Mouse (Mus musculus) heart, embryonic 15.5 days (tissue): ENCODE measurements at regions not wholly inside any gene's neighbourhood (a gene's known extent, or its start where the extent isn't known, plus 50 kb on each side); places are given as distances from the start of the nearest gene placed in this dataset.

ENCODE experiments used
- ATAC-seq: fragments of 200-750 bp; cut with Nextera tagmentation; replicated peaks from 2 replicates; pipeline ENCODE4 v1.8.0; 2017; ENCODE audit warnings: low read depth, moderate TSS enrichment; ENCODE audit not compliant: insufficient number of reproducible peaks, insufficient read depth, low FRiP score
- H3K27ac ChIP-seq: fragments of 300-500 bp; sonication (generic); 2 replicates; pipeline ENCODE4 v1.5.1; 2015; ENCODE audit warnings: mild to moderate bottlenecking, inconsistent platforms
- H3K27me3 ChIP-seq: fragments of 300-500 bp; sonication (generic); 2 replicates; pipeline ENCODE4 v1.6.1; 2015; ENCODE audit warnings: inconsistent platforms
- H3K36me3 ChIP-seq: fragments of 300-500 bp; sonication (generic); 2 replicates; pipeline ENCODE4 v1.6.1; 2015; ENCODE audit warnings: mild to moderate bottlenecking, inconsistent platforms
- H3K4me1 ChIP-seq: fragments of 300-500 bp; sonication (generic); replicated peaks from 2 replicates; pipeline ENCODE4 v1.6.1; 2015; ENCODE audit warnings: inconsistent platforms
- H3K4me2 ChIP-seq: fragments of 300-500 bp; sonication (generic); 2 replicates; pipeline ENCODE4 v1.6.1; 2015; ENCODE audit warnings: inconsistent platforms, mild to moderate bottlenecking, moderate library complexity
- H3K4me3 ChIP-seq: fragments of 300-500 bp; sonication (generic); 2 replicates; pipeline ENCODE4 v1.5.1; 2015; ENCODE audit warnings: mild to moderate bottlenecking, inconsistent platforms
- H3K9ac ChIP-seq: fragments of 300-500 bp; sonication (generic); 2 replicates; pipeline ENCODE4 v1.6.1; 2015; ENCODE audit warnings: mild to moderate bottlenecking, inconsistent platforms
- H3K9me3 ChIP-seq: fragments of 300-500 bp; sonication (generic); replicated peaks from 2 replicates; pipeline ENCODE4 v1.6.1; 2016; ENCODE audit warnings: inconsistent platforms
- WGBS: fragments of 180-500 bp; shearing (Covaris S2); methylation state at CpG from one replicate; pipeline ENCODE4 v1.1.7; 2015; ENCODE audit warnings: mixed read lengths; 5-methylcytosine and 5-hydroxymethylcytosine counted together

GRCm38 (mm10) chr6:82860485-82860884, 79.1 kb downstream of the Sema4f start:
- no peak for ATAC-seq
- H3K4me2 ChIP-seq, result no peak overlapping the region
- no peak overlapping the region for H3K9ac ChIP-seq
- 89% methylated on average over 6 of the region's 6 CpGs for WGBS
- no peaks in the 10 kb centered on the region for H3K9me3 ChIP-seq
- H3K4me1 ChIP-seq, result peaks cover 22% of the 10 kb centered on the region
- no peaks in the 10 kb centered on the region for H3K36me3 ChIP-seq
- H3K4me3 ChIP-seq, result no peak overlapping the region
- no peaks in the 10 kb centered on the region for H3K27me3 ChIP-seq
- H3K27ac ChIP-seq, result no peak overlapping the region

DNA sequence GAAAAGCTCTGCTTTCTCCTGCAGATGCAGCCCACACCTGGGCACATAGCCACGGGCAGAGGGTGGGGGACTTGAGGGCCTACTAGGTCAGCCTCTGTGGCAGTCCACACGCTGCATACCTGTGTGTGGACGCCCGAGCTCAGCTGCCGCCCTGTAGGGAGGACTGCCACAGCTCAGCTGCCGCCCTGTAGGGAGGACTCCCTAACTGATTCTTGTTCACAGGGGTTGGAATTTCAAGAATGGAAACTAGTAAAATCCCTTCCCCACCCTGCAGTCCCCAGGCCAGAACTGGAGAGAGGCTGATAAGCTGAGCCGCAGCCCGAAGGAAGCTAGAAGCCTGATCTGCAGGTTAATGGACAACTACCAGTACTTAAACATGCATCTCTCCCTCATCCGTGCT, 82.0 kb upstream of the Hk2 start:
- H3K4me2 ChIP-seq, result no peak overlapping the region
- H3K9me3 ChIP-seq, result no peaks in the 10 kb centered on the region
- no peak for ATAC-seq
- H3K36me3 ChIP-seq, result no peaks in the 10 kb centered on the region
- H3K27me3 ChIP-seq, result no peaks in the 10 kb centered on the region
- H3K4me1 ChIP-seq, result peaks cover 12% of the 10 kb centered on the region; the same call in 1 of the 2 replicates
- 44% methylated on average over 9 of the region's 9 CpGs for WGBS
- peak overlapping the region; percentile 2; the same call in 1 of the 2 replicates for H3K27ac ChIP-seq
- H3K9ac ChIP-seq, result no peak overlapping the region
- no peak overlapping the region for H3K4me3 ChIP-seq

DNA sequence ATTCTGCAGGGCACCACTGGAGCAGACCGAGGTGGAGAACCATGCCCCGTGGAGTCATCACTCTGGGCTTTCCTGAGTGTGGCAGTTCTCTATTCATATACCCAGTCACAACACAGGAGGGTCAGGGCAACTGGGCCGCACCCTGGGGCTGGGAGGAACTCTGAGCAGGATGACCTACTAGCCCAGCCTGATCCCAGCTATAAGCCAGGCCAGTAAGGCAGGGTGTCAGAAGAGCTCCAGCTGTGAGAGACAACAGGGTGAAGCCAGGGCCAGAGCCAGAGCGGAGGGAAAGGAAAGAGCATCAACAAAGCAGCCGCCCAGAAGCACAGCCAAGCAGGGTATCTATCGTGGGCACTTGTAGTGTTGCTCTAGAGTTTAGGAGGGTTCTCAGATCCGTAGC, 81.1 kb upstream of the Hk2 start:
- Histone ChIP-seq H3K9ac (no peak overlapping the region), H3K4me1 (peaks cover 12% of the 10 kb centered on the region; the same call in 1 of the 2 replicates), H3K27ac (no peak overlapping the region), H3K36me3 (no peaks in the 10 kb centered on the region), H3K4me3 (no peak overlapping the region), H3K4me2 (no peak overlapping the region), H3K27me3 (no peaks in the 10 kb centered on the region), H3K9me3 (no peaks in the 10 kb centered on the region)
- 0 out of 2 replicates have a peak, but pooled peaks have one; percentile 19 for ATAC-seq
- 60% methylated on average over 7 of the region's 7 CpGs for WGBS

GRCm38 (mm10) chr6:82854780-82855179, 80.5 kb upstream of the Hk2 start:
- H3K4me1 ChIP-seq, result peaks cover 12% of the 10 kb centered on the region; the same call in 1 of the 2 replicates
- no peak for ATAC-seq
- no peak overlapping the region for H3K4me2 ChIP-seq
- no peak overlapping the region for H3K27ac ChIP-seq
- no peak overlapping the region for H3K9ac ChIP-seq
- no peaks in the 10 kb centered on the region for H3K27me3 ChIP-seq
- H3K9me3 ChIP-seq, result no peaks in the 10 kb centered on the region
- H3K36me3 ChIP-seq, result no peaks in the 10 kb centered on the region
- no peak overlapping the region for H3K4me3 ChIP-seq

GRCm38 (mm10) chr6:82854338-82854737, 80.1 kb upstream of the Hk2 start:
- Histone ChIP-seq H3K9ac (no peak overlapping the region), H3K27me3 (no peaks in the 10 kb centered on the region), H3K9me3 (no peaks in the 10 kb centered on the region), H3K36me3 (no peaks in the 10 kb centered on the region), H3K27ac (no peak overlapping the region), H3K4me1 (peaks cover 12% of the 10 kb centered on the region; the same call in 1 of the 2 replicates), H3K4me3 (no peak overlapping the region), H3K4me2 (no peak overlapping the region)
- WGBS, result 48% methylated on average over 6 of the region's 6 CpGs
- no peak for ATAC-seq

- Histone ChIP-seq H3K9ac (no peak overlapping the region), H3K4me2 (no peak overlapping the region), H3K4me1 (peaks cover 12% of the 10 kb centered on the region; the same call in 1 of the 2 replicates), H3K27me3 (no peaks in the 10 kb centered on the region), H3K27ac (no peak overlapping the region), H3K36me3 (no peaks in the 10 kb centered on the region), H3K4me3 (no peak overlapping the region), H3K9me3 (no peaks in the 10 kb centered on the region)
- ATAC-seq, result no peak
- 68% methylated on average over 5 of the region's 5 CpGs for WGBS
Measured at GRCm38 (mm10) chr6:82853076-82853475, 78.8 kb upstream of the Hk2 start.

GRCm38 (mm10) chr6:82850556-82850955, 76.3 kb upstream of the Hk2 start:
- no peak overlapping the region for H3K27ac ChIP-seq
- no peak for ATAC-seq

DNA sequence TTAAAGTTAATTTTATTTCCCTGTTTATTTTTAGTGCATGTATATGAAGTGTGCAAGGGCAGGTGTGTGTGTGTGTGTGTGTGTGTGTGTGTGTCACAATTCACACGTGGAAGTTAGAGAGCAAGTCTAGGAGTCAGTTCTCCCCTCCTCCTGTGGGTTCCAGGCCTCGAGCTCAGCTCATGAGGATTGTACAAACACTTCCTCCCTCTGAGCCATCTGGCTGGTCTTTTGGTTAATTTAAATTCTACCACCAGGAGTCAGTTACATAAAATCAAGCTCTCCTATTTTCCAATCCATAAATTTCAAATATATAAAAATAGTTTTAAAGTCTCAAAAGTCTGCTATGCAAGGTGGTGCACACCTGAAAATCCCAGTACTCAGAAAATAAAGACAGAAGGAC, 73.3 kb upstream of the Hk2 start:
- WGBS, result 47% methylated on average over 2 of the region's 2 CpGs
- Histone ChIP-seq H3K4me1 (no peaks in the 10 kb centered on the region), H3K4me2 (no peak overlapping the region), H3K36me3 (no peaks in the 10 kb centered on the region), H3K27ac (no peak overlapping the region), H3K27me3 (no peaks in the 10 kb centered on the region), H3K9me3 (no peaks in the 10 kb centered on the region), H3K9ac (no peak overlapping the region), H3K4me3 (no peak overlapping the region)
- no peak for ATAC-seq

More at GRCm38 (mm10) chr6:82850556-82850955, 76.3 kb upstream of the Hk2 start:
- Histone ChIP-seq H3K9me3 (no peaks in the 10 kb centered on the region), H3K36me3 (no peaks in the 10 kb centered on the region), H3K27me3 (no peaks in the 10 kb centered on the region), H3K4me1 (peaks cover 3% of the 10 kb centered on the region; the same call in 1 of the 2 replicates), H3K4me2 (no peak overlapping the region), H3K4me3 (no peak overlapping the region), H3K9ac (no peak overlapping the region)
- 91% methylated on average over 9 of the region's 9 CpGs for WGBS

DNA sequence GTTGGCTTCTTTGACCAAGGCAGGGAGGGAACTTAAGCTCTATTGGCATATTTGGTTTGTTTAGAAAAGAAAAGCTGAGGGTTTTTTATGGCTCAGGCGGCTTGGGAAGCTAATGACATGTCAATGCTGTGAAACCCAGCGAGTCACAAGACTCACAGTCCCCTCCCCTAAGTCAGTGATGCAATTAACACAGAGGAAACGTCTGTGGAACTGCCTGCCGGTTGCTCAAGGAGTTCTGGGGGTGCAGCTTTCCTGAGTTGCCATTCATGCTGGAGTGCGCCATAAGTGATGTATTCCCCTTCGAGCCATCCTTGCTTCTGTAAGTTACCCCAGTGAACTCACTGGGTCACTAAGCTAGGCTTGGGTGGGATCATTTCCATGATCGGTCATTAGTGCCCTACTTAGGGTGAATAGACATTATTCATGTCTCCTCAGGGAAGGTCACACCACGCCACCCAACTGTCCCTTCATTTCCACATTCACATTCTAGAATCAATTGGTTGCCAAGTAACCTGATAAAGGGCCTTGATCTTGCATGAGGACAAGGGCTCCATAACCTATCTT, 72.4 kb upstream of the Hk2 start:
- H3K27me3 ChIP-seq, result no peaks in the 10 kb centered on the region
- no peaks in the 10 kb centered on the region for H3K4me1 ChIP-seq
- no peaks in the 10 kb centered on the region for H3K9me3 ChIP-seq
- H3K4me2 ChIP-seq, result no peak overlapping the region
- no peak overlapping the region for H3K9ac ChIP-seq
- H3K27ac ChIP-seq, result no peak overlapping the region
- WGBS, result 74% methylated on average over 8 of the region's 8 CpGs
- H3K36me3 ChIP-seq, result no peaks in the 10 kb centered on the region
- H3K4me3 ChIP-seq, result no peak overlapping the region
- ATAC-seq, result no peak

DNA sequence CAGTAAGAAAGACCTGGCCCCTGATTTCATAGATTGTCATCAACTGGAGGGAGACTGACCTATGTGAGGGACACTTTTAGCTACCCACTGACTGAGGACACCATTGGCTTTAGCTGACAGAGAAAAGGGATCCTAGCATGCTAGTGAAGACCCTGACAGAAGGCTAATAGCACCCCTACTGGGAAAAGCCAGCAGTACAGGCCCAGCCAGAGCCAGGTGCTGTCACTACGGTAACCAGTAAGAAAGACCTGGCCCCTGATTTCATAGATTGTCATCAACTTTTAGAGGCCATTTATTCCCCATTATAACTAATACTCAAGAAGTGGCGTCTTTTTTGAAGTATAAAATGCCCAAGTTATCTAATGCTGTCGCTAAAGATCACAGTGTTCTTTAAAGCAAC, 70.2 kb upstream of the Hk2 start:
- no peak overlapping the region for H3K9ac ChIP-seq
- H3K4me1 ChIP-seq, result no peaks in the 10 kb centered on the region
- no peak overlapping the region for H3K27ac ChIP-seq
- no peaks in the 10 kb centered on the region for H3K9me3 ChIP-seq
- WGBS, result 49% methylated on average over 3 of the region's 3 CpGs
- H3K4me3 ChIP-seq, result no peak overlapping the region
- no peaks in the 10 kb centered on the region for H3K27me3 ChIP-seq
- no peak overlapping the region for H3K4me2 ChIP-seq
- ATAC-seq, result no peak
- H3K36me3 ChIP-seq, result no peaks in the 10 kb centered on the region

DNA sequence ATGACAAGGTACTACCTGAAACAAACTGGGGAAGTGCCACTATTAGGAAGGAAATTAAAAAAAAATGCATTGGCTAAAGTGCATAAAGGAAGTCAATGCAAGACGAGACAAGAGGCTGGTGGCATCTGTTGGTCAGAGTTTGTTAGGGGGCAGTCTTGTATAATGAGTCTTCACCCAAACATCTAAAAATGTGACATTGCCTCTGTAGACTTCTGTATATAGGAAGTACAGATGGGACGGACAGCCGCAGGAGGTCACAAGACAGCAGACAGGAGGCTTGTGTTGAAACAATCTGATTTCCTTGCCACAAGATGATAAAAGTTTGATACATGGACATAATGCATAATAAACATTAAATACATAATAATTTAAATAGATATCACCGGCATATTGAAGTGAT, 69.6 kb upstream of the Hk2 start:
- Histone ChIP-seq H3K36me3 (no peaks in the 10 kb centered on the region), H3K4me3 (no peak overlapping the region), H3K27me3 (no peaks in the 10 kb centered on the region), H3K27ac (no peak overlapping the region), H3K9ac (no peak overlapping the region), H3K9me3 (no peaks in the 10 kb centered on the region), H3K4me1 (no peaks in the 10 kb centered on the region), H3K4me2 (no peak overlapping the region)
- 66% methylated on average over 4 of the region's 4 CpGs for WGBS
- ATAC-seq, result no peak

GRCm38 (mm10) chr6:82837246-82837645, 63.0 kb upstream of the Hk2 start:
- H3K4me1 ChIP-seq, result no peaks in the 10 kb centered on the region
- no peaks in the 10 kb centered on the region for H3K27me3 ChIP-seq
- WGBS, result 63% methylated on average over 9 of the region's 9 CpGs
- H3K9me3 ChIP-seq, result no peaks in the 10 kb centered on the region
- H3K4me2 ChIP-seq, result no peak overlapping the region
- no peak overlapping the region for H3K27ac ChIP-seq
- H3K36me3 ChIP-seq, result no peaks in the 10 kb centered on the region
- no peak overlapping the region for H3K4me3 ChIP-seq
- no peak for ATAC-seq
- H3K9ac ChIP-seq, result no peak overlapping the region
